Mouse (Mus musculus) cerebral cortex, adult 2 months (tissue): ENCODE measurements around the gene Hnrnpl.

Experiments
- WGBS: fragments of 180-500 bp; shearing (Covaris S2); methylation state at CpG from one replicate; pipeline ENCODE4 v1.1.7; 2018; 5-methylcytosine and 5-hydroxymethylcytosine counted together

Hnrnpl gene

DNA sequence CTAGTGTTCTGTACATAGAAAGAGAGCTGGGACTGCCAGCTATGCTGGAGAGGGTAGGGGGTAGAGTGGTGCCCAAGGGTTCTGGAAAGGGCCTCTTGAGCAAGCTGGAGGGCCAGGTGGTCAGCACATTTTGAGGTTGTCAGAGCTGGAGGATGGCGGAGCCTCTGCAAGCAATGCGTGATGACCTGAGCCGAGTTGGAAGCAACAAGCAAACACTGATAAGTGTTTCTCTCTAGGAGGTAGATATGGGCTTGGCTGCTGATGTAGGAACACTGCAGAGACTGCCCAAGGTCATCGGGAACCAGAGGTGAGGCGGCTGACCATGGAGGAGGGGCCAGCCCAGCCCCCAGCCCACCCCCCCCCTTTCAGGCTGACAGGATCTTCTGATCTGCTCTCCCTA lies 22.6 kb downstream of the Hnrnpl start:
- WGBS = 87% methylated on average over 5 of the region's 5 CpGs

DNA sequence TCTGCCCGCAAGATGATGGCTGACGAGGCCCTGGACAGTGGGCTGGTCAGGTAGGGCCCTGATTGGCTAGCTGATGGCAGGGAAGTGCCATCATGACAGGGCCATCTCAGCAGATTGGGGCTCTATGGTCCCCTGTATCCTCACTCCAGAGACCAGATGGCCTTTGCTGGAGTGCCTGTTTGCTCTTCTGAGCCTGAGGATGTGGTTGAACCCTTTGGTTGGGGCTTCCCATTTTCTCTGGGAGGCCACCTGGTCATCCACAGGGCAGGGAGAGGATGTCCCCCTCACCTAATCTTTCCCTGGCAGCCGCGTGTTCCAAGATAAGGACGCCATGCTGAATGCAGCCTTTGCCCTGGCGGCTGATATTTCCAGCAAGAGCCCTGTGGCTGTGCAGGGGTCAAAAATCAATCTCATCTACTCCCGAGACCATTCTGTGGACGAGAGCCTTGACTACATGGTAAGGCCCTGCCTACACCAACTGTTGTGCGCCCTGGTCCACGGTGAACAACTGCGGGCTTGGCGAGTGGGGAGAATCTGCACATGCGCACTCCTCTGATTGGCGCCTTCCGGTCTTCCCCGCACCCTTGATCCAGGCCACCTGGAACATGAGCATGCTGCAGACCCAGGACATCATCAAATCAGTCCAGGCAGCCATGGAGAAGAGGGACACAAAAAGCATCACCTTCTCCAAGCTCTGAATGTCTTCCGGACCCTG lies 23.2 kb downstream of the Hnrnpl start:
- WGBS = 93% methylated on average over 17 of the region's 17 CpGs

DNA sequence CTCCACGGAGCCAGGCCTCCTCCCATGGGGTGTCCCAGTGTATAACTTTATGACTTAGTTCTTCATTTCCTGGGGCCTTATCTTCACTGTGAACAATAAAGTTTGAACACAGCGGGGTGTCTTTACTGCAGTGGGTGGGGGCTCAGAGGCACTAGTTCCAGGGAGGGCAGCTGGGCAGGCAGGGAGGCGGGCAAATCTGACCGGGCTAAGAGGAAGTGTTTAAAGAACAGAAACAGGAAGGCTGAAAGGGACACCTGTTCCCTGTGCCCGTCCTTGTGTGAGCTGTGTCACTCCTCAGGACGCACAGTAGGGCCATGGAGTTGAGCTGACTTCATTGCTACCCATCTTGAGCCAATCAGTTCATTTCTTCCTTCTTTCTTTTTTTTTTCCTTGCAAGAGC lies 23.8 kb downstream of the Hnrnpl start:
- WGBS = 76% methylated on average over 6 of the region's 6 CpGs

DNA sequence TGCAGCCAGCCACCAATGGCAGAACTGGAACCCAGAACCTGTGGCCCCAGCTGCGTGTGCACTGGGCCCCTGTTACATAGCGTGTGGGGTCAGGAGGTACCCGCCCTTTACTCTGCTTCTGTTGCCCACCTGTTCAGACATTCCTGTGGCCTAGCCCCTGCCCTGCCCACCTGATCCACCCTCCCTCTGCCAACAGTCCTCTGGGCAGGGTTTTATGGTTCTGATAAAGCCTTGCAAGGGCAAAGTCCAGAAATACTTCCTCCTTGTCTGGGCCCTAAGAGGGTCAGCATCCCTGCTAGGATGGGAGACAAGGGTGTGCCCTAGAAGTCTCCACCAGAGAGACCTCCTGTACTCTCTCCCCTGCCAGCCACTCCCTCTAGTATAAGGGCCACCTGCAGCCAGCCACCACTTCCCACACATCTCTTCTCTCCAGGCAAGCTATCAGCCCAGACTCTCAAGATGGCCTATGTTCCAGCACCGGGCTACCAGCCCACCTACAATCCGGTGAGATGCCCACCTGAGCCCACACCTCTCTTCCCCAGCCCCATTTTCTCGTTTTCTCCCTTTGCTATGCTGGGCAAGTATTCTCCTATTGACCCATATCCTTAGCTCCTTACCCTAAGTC lies 25.5 kb downstream of the Hnrnpl start, which contains the start of gene Lgals4:
Gene Lgals4 (plus strand): TSS at position 132 of the 625 bp plus-strand sequence.
- 77% methylated on average over 6 of the region's 6 CpGs for WGBS

DNA sequence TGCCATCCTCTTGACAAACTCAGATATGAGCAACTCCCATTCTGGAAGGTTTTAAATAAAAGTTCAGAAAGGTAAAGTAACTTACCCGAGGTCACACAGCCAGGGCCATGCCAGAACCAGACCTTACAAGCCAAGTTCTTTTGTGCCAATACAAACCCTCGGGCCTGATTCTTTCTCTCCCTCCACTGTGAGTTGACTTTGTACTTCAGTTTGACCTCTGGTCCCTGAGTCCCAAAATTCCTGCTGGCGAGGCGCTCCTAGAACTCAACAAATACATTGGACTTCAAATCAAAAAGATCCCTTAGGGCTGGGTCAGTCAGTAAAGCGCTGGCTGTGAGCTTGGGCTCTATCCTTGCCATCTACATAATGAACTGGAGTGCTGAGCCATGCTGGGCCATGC lies 28.6 kb downstream of the Hnrnpl start:
- 88% methylated on average over 5 of the region's 5 CpGs for WGBS

DNA sequence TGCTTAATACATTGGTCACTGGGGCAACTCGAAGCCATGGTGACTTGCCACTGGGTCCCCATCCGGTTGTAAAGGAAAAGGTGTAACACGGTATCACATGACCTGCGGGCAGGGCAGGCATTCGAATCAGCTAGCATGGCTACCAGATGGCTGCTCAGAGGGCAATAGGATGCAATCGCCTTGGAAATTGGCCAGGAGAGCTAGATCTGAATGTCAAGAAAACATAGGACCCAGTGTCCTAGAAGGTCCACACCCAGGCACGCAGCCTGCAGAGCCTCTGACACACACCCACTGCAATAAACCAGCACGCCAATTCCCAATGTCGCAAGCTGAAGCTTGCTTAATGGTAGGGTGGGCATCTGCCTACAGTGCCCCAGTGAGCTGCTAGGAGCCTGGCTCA lies 30.0 kb downstream of the Hnrnpl start:
- WGBS = 79% methylated on average over 9 of the region's 9 CpGs

DNA sequence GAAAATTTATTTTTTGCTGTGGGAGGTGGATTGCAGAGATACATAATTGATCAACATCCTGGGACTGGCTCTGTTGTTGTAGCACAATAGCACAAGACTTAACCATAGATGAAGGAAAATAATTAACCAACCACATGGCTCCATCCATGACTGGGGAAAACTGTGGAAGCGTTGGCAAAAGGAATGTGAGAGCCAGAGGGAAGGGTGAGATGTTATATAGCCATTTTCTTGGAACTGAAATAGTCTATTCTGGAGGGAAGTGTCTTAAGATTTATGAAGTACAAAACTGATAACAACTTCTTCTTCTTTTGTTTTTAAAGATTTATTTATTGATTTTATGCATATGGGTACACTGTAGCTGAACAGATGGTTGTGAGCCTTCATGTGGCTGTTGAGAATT lies 38.9 kb downstream of the Hnrnpl start:
- WGBS = 70% methylated on average over 1 of the region's 1 CpGs

DNA sequence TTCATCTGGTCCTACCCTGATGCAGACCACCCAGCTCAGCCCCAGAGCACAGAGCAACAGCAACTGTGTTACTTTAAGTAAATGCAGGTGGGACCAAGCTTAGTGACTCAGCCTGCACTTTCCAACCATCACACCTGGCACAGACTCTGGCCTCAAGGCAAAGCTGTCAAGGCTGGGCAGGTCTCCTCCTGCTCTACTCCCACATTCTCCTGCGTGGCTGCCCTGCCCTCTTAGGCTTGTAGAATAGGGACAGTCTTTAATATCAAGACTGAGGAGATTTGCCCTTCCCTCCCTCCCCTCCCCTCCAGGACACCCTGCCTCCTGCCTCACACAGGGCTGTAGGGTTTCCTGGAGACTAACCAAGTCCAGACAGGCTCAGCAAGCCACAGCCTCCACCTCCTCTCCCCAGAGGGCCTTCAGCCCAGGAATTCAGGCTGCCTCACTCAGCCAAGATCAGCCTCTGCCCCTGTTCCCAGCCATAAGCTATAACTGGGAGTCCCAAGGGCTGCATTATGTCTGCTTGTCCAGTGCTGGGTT lies 41.4 kb downstream of the Hnrnpl start:
- WGBS = 42% methylated on average over 1 of the region's 1 CpGs

DNA sequence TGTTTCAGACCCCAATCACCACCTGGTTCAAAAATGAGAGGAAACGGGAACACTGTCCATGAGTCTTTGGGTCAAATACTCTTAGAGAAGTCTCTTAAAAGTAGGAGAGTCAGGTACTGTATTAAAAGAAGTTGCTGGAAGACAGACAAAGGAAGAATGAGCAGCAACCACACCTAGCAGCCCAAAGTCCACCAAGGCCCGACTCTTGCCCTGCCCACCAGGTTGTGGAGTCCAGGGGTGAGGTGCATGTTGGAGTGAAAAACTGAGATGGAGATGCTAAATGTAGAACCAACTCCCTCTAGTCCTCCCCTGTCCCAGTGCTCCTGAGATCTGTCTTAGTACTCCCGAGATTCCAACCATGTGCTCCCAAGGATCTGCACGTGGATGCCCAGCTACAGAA lies 42.3 kb downstream of the Hnrnpl start:
- 87% methylated on average over 4 of the region's 4 CpGs for WGBS

DNA sequence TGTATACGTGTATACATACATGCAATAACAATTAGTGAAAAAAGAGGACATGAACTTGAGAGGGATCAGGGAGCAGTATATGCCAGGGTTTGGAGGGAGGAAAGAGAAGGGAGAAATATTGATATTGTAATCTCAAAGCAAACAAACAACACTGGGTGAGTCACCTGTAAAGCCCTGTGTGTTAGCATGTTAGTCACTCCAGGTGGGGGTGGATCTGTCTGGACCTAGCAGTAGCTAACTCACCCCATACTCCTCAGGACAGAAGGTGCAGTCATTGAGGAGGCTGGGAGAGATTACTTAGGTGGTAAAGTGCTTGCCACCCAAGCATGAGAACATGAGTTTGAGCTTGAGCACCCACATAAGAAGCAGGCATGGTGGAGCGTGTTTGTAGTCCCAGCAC lies 51.6 kb downstream of the Hnrnpl start:
- WGBS = 85% methylated on average over 2 of the region's 2 CpGs

DNA sequence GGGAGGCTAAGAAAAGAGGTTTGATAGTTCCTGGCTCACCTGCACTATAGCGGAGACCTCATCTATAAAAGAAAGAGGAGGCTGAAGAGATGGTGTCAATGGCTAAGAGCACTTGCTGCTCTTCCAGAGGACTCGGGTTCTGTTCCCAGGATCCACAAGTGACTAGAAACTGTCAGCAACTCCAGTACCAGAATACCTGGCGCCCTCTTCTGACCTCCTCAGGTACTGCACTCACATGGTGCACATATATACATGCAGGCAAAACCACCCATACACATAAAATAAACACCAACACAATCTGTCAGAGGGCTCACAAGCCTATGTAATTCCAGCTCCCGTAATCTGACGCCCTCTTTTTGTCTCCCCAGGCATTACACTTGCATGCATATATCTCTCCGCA lies 52.6 kb downstream of the Hnrnpl start:
- 90% methylated on average over 6 of the region's 6 CpGs for WGBS

DNA sequence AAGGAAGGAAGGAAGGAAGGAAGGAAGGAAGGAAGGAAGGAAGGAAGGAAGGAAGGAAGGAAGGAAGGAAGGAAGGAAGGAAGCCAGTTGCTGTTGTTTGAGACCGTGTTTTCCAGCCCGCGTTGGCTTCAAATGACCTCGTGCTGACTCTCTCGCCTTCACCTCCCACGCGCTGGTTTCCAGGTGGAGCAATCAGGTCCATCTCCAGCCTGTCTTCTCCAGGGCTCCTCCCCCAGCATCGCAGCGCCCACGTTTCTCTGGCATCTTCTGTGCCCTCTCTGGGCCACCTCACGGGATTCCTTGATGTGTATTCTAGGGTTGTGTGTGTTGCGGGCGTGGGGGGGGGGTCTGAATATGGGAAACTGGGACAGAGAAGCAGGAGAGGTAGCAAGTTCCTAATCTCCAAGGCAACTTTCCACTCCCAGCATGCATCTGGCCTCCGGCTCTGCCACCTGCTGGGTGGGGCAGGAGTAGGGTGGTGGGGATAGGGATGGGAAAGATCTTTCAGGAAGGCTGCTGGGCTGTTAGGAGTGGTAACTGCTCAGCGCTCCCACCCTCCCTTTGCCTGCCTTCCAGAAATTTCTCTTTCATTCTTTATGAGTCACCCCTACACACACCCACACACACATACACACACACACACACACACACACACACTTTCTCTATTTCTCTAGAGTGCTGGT lies 54.6 kb downstream of the Hnrnpl start:
- 51% methylated on average over 15 of the region's 15 CpGs for WGBS

DNA sequence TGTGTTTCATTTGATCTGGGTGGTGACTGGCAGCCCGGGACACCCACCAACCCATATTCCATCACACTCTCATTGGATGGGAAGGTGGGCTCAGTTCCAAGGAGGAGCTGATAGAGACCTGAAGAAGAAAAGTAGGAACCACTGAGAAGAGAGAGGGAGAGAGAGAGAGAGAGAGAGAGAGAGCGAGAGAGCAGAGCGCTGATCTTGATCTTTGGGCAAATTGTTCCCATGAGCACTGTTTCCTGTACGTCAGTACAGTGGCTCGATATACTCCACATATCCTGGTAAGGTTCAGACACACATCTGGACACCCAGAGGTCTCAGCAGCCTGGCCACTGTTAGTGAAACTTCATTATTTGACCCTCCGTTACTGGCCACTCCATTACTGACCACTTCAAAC lies 55.2 kb downstream of the Hnrnpl start, which contains the start of gene Lgals7:
Gene Lgals7 (plus strand): TSS at position 314 of the 400 bp plus-strand sequence.
- 67% methylated on average over 6 of the region's 6 CpGs for WGBS

DNA sequence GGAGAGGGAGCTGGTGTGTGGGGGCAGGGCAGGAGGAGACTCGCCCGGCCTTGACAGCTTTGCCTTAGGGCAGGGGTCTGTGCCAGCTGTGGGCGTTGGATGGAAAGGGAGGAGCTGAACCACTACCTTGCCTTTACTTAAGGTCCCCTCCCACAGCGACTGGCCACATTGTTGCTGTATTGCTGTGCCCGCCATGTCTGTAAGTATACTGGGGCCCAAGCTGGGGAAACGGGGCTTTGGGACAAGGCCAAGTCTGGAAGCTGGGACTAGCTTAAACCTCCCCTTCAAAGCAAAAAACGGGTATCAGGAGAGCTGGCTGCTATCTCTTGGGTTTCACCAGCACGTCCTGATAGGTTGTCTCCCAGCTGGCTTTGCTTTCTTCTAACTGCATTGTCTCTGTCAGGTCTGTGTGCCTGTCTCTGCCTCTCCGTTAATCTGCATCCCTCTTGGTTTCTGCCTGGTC lies 56.0 kb downstream of the Hnrnpl start:
- WGBS = 44% methylated on average over 9 of the region's 9 CpGs

DNA sequence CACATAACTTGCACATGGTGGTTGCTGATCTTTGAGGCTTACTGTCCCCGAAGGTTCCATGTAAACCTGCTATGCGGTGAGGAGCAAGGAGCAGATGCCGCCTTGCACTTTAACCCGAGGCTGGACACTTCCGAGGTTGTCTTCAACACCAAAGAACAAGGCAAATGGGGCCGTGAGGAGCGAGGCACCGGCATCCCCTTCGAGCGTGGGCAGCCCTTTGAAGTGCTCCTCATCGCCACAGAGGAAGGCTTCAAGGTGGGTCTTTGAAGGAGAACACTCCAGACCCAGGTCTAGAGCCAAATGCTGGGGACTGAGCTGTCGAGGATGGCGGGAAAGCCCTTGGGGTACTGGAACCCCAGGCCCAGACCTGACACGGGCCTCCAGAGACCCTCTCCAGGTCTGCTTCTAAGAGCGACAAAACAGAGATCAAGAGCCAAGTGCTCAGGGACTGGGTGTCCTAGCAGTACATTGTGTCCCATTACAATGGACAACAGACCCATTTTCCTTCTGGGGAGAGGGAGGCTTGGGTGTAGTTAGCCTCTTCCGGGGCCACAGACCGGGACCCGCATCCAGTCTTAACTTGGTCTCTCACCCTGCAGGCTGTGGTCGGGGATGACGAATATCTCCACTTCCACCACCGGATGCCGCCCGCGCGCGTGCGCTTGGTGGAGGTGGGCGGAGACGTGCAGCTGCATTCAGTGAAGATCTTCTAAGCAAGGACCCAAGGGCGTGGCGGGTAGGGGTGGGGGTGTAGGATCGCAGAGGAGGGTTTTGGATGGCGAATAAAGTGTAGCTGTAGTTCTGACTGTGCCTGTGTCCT lies 57.4 kb downstream of the Hnrnpl start:
- 41% methylated on average over 33 of the region's 33 CpGs for WGBS

DNA sequence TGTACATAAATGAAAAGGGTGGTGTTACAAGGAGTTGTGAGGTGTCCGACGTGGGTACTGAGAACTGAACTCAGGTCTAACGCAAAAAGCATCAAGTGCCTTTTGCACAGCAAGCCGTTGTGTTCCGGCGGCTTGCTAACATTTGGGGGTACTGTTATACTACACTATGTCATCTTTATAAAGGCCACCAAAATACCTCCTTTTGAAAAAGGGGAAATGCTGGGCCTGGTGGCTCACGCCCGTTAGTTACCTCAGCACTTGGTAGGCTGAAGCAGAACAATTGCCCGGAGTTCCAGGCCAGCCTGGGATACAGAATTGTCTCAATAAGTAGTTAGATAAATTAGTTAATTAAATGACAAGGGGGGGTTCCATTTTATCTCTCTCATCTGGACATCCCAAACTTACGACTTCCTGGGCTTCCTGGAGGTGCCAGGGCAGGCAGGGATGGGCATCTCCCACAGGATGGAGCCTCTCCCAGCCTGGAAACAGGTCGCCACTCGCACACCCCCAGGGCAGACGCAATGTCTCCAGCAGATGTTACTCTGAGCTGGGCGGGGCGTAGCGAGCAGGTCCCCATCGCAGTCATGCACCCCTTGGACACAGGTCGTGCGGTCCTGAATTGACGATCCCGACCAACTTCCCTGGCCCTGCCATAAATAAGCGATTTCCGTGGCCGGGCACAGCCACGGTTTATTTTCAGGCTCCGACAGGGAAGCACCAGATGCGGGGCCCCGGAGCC lies 58.6 kb downstream of the Hnrnpl start:
- WGBS = 91% methylated on average over 28 of the region's 28 CpGs

DNA sequence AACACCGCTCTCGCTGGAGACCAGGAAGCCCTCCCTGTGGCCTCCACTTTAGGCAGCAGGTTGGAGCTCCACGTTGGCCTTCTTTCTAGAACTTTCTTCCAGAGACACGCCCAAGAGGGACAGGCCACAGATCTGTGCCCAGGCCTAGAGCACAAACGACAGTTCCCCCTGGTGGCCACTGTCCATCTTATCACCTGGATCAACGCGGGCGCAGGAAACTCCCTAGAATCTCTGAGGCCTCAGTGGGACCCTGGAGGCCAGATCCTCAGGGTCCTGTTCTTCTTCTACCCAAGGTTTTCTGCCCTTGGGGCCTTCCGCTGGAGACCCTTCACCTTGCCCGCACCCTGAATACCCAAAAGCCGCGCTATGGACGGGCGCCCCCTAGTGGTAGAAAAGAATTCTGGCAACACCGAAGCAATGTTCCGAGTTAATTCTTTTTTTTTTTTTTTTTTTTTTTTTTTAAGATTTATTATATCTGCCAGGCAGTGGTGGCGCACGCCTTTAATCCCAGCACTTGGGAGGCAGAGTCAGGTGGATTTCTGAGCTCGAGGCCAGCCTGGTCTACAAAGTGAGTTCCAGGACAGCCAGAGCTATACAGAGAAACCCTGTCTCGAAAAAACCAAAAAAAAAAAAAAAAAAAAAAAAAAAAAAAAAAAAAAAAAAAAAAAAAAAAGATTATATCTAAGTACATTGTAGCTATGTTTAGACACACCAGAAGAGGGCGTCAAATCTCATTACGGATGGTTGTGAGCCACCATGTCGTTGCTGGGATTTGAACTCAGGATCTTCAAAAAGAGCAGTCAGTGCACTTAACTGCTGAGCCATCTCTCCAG lies 59.4 kb downstream of the Hnrnpl start:
- 22% methylated on average over 23 of the region's 23 CpGs for WGBS

DNA sequence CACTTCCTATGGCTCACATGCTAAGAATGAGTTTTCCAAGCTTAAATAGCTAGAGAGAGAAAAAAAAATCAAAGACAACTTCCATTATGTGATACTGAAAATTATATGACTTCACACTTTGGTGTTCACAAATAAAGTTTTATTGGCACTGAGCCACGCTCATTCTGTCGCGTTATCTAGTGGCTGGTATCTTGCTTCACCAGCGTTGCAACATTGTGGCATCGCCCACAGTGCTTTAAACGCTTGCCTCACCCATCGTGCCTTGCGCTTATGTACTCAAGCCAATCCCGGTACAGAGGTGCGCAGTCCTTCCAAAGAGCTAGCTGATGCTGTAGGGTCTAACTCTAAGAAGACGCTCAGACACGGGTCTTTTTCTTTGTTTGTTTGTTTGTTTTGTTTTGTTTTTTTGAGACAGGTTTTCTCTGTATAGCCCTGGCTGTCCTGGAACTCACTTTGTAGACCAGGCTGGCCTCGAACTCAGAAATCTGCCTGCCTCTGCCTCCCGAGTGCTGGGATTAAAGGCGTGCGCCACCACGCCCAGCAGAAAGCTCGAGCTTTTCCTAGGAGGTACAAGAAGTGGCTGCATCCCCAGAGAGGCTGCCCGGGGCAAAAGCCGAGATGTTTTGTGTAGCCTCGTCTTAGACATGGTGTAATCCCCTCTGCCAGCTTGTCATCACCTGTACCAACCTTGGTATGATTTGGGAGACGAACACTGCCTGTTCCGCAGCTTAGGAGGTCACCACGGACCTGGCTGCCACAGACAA lies 62.7 kb downstream of the Hnrnpl start:
- WGBS = 84% methylated on average over 24 of the region's 24 CpGs
